Mouse (Mus musculus): ENCODE measurements around the gene Hesx1.
"Not testable (repeated sequence)": the region's sequence is repeated elsewhere in the genome, so short reads cannot be mapped to it uniquely, and the experiment has no call there.

Gene Hesx1

GRCm38 (mm10) chr14:26994211-26994741, at the start of gene Hesx1:
Gene Hesx1, plus strand, starts transcription at chr14:26994416.
- peak; percentile 54 to 56 for DNase-seq (ENCODE audit: low spot score in 2 of 2)

- not testable (repeated sequence) for DNase-seq (ENCODE audit: low spot score in 2 of 2)
Observed at GRCm38 (mm10) chr14:26956139-26956538, 38.1 kb upstream of the Hesx1 start.

GRCm38 (mm10) chr14:26960518-26960917, 33.7 kb upstream of the Hesx1 start:
- no peak for DNase-seq (ENCODE audit: low spot score in 2 of 2)

GRCm38 (mm10) chr14:26969164-26969563, 25.1 kb upstream of the Hesx1 start:
- DNase-seq (ENCODE audit: low spot score in 2 of 2): no peak

- DNase-seq (ENCODE audit: low spot score in 2 of 2): peak; percentile 46 to 54
Observed at GRCm38 (mm10) chr14:26969856-26970407, 24.3 kb upstream of the Hesx1 start.

- peak; percentile 93 to 94 for DNase-seq (ENCODE audit: low spot score in 2 of 2)
Observed at GRCm38 (mm10) chr14:26970439-26970932, 23.7 kb upstream of the Hesx1 start.

GRCm38 (mm10) chr14:26971106-26971789, 23.0 kb upstream of the Hesx1 start, which contains the start of gene Appl1:
Gene Appl1, minus strand, starts transcription at chr14:26971232.
- DNase-seq (ENCODE audit: low spot score in 2 of 2): no peak

GRCm38 (mm10) chr14:26973089-26973488, 21.1 kb upstream of the Hesx1 start:
- no peak for DNase-seq (ENCODE audit: low spot score in 2 of 2)

GRCm38 (mm10) chr14:26975490-26975889, 18.7 kb upstream of the Hesx1 start:
- no peak for DNase-seq (ENCODE audit: low spot score in 2 of 2)

- DNase-seq (ENCODE audit: low spot score in 2 of 2): no peak
Observed at GRCm38 (mm10) chr14:26976212-26976611, 18.0 kb upstream of the Hesx1 start.

GRCm38 (mm10) chr14:26977500-26977899, 16.7 kb upstream of the Hesx1 start:
- DNase-seq (ENCODE audit: low spot score in 2 of 2): no peak

GRCm38 (mm10) chr14:26979808-26980207, 14.4 kb upstream of the Hesx1 start:
- DNase-seq (ENCODE audit: low spot score in 2 of 2): no peak

GRCm38 (mm10) chr14:26981021-26981420, 13.2 kb upstream of the Hesx1 start:
- DNase-seq (ENCODE audit: low spot score in 2 of 2): no peak

GRCm38 (mm10) chr14:26981494-26982149, 12.6 kb upstream of the Hesx1 start:
- no peak for DNase-seq (ENCODE audit: low spot score in 2 of 2)

GRCm38 (mm10) chr14:26982150-26982530, 12.1 kb upstream of the Hesx1 start:
- DNase-seq (ENCODE audit: low spot score in 2 of 2): no peak

- DNase-seq (ENCODE audit: low spot score in 2 of 2): no peak
Observed at GRCm38 (mm10) chr14:26988694-26989093, 5.5 kb upstream of the Hesx1 start.

GRCm38 (mm10) chr14:26991622-26992021, 2.6 kb upstream of the Hesx1 start:
- no peak for DNase-seq (ENCODE audit: low spot score in 2 of 2)

- no peak for DNase-seq (ENCODE audit: low spot score in 2 of 2)
Observed at GRCm38 (mm10) chr14:26993427-26993826, 789 bp upstream of the Hesx1 start.

GRCm38 (mm10) chr14:26996257-26996656, 2.0 kb downstream of the Hesx1 start:
- no peak for DNase-seq (ENCODE audit: low spot score in 2 of 2)

GRCm38 (mm10) chr14:27000386-27000785, 6.2 kb downstream of the Hesx1 start:
- DNase-seq (ENCODE audit: low spot score in 2 of 2): no peak

- no peak for DNase-seq (ENCODE audit: low spot score in 2 of 2)
Observed at GRCm38 (mm10) chr14:27004906-27005305, 10.7 kb downstream of the Hesx1 start.

GRCm38 (mm10) chr14:27005937-27006336, 11.7 kb downstream of the Hesx1 start:
- no peak for DNase-seq (ENCODE audit: low spot score in 2 of 2)

GRCm38 (mm10) chr14:27011561-27011960, 17.3 kb downstream of the Hesx1 start:
- DNase-seq (ENCODE audit: low spot score in 2 of 2): no peak
